Mouse (Mus musculus) lung, postnatal 0 days (tissue): ENCODE results near the gene Prkg1.

ENCODE experiments used
- CTCF ChIP-seq: IDR thresholded peaks from 2 replicates; pipeline ENCODE4 v1.5.1; 2016; ENCODE audit warnings: antibody characterized with exemption, mild to moderate bottlenecking
- EP300 ChIP-seq: IDR thresholded peaks from 2 replicates; pipeline ENCODE4 v1.6.1; 2016; ENCODE audit warnings: antibody characterized with exemption, mild to moderate bottlenecking, control low read depth

- TF ChIP-seq CTCF (no peak), EP300 (no peak)
These were observed 738.0 kb downstream of the Prkg1 start for GRCm38 (mm10) chr19:31026797-31027196.
